Mouse (Mus musculus): ENCODE measurements around the gene Tmem235. TPM values are rescaled to one million over a fixed set of nuclear protein-coding genes. Genes with fewer than 3 reads are reported as not detected.

The Tmem235 gene
- polyA plus RNA-seq, 1 experiment from 2014 or later: not detected

DNA sequence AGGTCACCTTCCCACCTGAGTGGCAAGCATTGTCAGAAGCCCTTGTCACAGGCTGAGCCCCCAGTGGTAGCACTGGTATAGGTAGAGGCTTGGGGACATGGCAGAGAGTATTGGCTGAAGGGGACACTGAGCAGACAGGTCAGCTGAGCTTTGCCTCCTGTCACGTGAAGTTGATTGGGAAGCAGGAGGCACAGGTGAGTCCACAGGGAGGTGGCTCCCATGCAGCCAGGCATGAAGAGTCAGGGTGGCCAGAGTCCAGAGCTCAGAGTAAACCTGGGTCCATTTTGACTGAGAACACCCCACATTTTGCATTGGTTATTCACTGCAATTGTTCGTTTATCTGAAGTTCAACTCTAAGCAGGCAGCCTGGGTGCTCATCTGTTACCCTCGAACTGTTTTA, 7.7 kb upstream of the Tmem235 start:
- Histone ChIP-seq H3K4me1 (peaks cover 23% of the 10 kb centered on the region), H3K27ac (no peak overlapping the region), H3K9ac (no peak overlapping the region), H3K4me3 (no peak overlapping the region), H3K27me3 (no peaks in the 10 kb centered on the region), H3K9me3 (no peaks in the 10 kb centered on the region), H3K4me2 (replicated peaks) (no peak overlapping the region), H3K36me3 (peaks cover 64% of the 10 kb centered on the region)
- ATAC-seq (ENCODE audit: low FRiP score, low read depth): no peak
- 91% methylated on average over 3 of the region's 3 CpGs for WGBS

- WGBS: 89% methylated on average over 9 of the region's 9 CpGs
- peaks cover 64% of the 10 kb centered on the region for H3K36me3 ChIP-seq
- H3K27me3 ChIP-seq: peaks cover 11% of the 10 kb centered on the region
- ATAC-seq (ENCODE audit: low FRiP score, low read depth): no peak
- peaks cover 16% of the 10 kb centered on the region for H3K4me1 ChIP-seq
- H3K9me3 ChIP-seq: no peaks in the 10 kb centered on the region
- no peak overlapping the region for H3K9ac ChIP-seq
- no peak overlapping the region for H3K4me2 ChIP-seq (replicated peaks)
- no peak overlapping the region for H3K4me3 ChIP-seq
- no peak overlapping the region for H3K27ac ChIP-seq
Observed at GRCm38 (mm10) chr11:117854241-117854640, 6.3 kb upstream of the Tmem235 start.

DNA sequence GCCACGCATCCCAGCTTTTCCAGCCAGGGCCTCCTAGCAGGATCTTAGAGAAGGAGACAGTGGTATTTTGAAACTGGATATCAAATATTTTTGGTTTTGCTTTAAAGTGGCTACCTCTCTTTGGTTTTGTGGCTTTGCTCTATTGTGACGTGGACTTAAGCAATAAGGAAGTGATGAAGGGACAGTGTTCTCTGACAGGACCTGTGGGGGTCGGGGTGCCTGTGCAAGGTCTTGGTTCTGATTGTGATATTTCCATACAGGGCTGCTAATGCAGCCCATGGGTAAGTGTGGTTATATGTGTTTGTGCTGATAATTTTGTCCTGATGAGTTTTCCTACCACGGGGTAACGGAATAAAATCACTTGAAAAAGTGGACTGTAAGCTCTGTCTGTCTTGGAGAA, 5.2 kb upstream of the Tmem235 start:
- H3K9ac ChIP-seq: no peak overlapping the region
- WGBS: 95% methylated on average over 5 of the region's 5 CpGs
- H3K4me1 ChIP-seq: peaks cover 15% of the 10 kb centered on the region
- peaks cover 22% of the 10 kb centered on the region for H3K27me3 ChIP-seq
- no peak overlapping the region for H3K4me2 ChIP-seq (replicated peaks)
- peaks cover 64% of the 10 kb centered on the region for H3K36me3 ChIP-seq
- no peaks in the 10 kb centered on the region for H3K9me3 ChIP-seq
- no peak overlapping the region for H3K27ac ChIP-seq
- ATAC-seq (ENCODE audit: low FRiP score, low read depth): no peak
- no peak overlapping the region for H3K4me3 ChIP-seq

DNA sequence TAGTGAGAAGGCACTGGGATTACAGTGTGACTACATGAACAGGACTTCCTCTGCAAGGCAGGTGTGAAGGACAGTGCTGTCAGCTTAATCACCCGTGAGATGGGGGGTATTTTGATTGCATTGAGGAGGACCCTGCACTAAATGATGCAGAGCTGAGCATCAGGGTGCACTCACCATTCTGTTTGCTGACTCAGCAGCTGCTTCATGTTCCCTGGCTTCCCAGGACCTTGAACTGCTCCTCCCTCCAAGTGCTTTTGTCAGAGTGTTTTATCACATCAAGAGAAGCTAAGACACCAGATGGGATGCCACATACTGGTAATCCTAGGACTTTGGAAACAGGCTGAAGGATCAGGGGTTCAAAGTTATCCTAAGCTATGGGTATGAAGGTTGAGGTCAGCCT, 4.6 kb upstream of the Tmem235 start:
- Histone ChIP-seq H3K27me3 (peaks cover 28% of the 10 kb centered on the region), H3K4me3 (no peak overlapping the region), H3K9me3 (no peaks in the 10 kb centered on the region), H3K4me1 (peaks cover 13% of the 10 kb centered on the region), H3K27ac (no peak overlapping the region), H3K9ac (no peak overlapping the region), H3K36me3 (peaks cover 63% of the 10 kb centered on the region), H3K4me2 (replicated peaks) (no peak overlapping the region)
- 80% methylated on average over 1 of the region's 1 CpGs for WGBS
- ATAC-seq (ENCODE audit: low FRiP score, low read depth): no peak

GRCm38 (mm10) chr11:117857462-117857861, 3.1 kb upstream of the Tmem235 start:
- Histone ChIP-seq H3K9ac (no peak overlapping the region), H3K36me3 (peaks cover 51% of the 10 kb centered on the region), H3K4me3 (no peak overlapping the region), H3K4me2 (replicated peaks) (no peak overlapping the region), H3K27me3 (peaks cover 43% of the 10 kb centered on the region), H3K9me3 (no peaks in the 10 kb centered on the region), H3K4me1 (peaks cover 10% of the 10 kb centered on the region), H3K27ac (no peak overlapping the region)
- WGBS: 94% methylated on average over 10 of the region's 10 CpGs
- no peak for ATAC-seq (ENCODE audit: low FRiP score, low read depth)

GRCm38 (mm10) chr11:117858392-117858791, 2.2 kb upstream of the Tmem235 start:
- no peak overlapping the region for H3K9ac ChIP-seq
- H3K36me3 ChIP-seq: peaks cover 42% of the 10 kb centered on the region
- WGBS: 39% methylated on average over 3 of the region's 3 CpGs
- no peak overlapping the region for H3K27ac ChIP-seq
- H3K4me2 ChIP-seq (replicated peaks): no peak overlapping the region
- H3K9me3 ChIP-seq: no peaks in the 10 kb centered on the region
- H3K4me1 ChIP-seq: peaks cover 10% of the 10 kb centered on the region
- peaks cover 53% of the 10 kb centered on the region for H3K27me3 ChIP-seq
- no peak overlapping the region for H3K4me3 ChIP-seq
- ATAC-seq (ENCODE audit: low FRiP score, low read depth): no peak

DNA sequence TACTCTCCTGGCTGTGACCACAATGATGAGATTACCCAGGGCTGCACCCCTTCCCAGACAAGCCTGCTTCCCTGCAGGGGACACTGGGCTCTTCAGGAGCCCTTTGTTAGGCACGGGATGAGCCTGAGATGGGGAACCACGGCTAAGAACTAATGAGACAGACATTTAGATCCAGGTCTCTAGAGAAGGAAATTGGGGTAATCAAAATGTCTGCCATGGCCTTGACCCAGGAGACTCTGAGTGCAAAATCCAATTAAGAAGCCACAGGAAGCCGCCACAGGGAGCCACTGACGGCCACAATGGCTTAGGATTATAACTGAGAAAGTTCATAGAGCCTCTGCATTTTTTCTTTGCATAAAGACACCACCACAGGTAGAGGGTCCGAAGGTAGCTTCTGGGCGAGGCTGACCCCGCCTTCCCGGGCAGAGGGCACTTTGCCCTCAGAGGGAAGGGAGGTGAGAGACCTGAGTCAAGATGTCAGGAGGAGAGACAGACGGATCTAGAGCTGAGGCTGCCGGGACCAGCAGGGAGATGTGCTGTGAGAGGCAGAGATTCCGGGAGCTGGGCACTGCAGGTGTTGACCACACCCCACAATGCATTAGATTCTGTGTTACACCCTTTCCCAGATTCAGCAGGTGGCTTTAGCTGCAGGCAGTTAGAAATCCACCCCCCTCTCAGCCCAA, 2.8 kb downstream of the Tmem235 start:
- Histone ChIP-seq H3K27ac (no peak overlapping the region), H3K27me3 (peaks cover 62% of the 10 kb centered on the region), H3K9ac (no peak overlapping the region), H3K4me1 (peaks cover 13% of the 10 kb centered on the region), H3K4me2 (replicated peaks) (no peak overlapping the region), H3K4me3 (no peak overlapping the region), H3K9me3 (no peaks in the 10 kb centered on the region), H3K36me3 (no peaks in the 10 kb centered on the region)
- ATAC-seq (ENCODE audit: low FRiP score, low read depth): no peak
- 30% methylated on average over 11 of the region's 11 CpGs for WGBS

GRCm38 (mm10) chr11:117864805-117865204, 4.3 kb downstream of the Tmem235 start:
- H3K36me3 ChIP-seq: no peaks in the 10 kb centered on the region
- no peak overlapping the region for H3K4me2 ChIP-seq (replicated peaks)
- H3K9me3 ChIP-seq: no peaks in the 10 kb centered on the region
- no peak for ATAC-seq (ENCODE audit: low FRiP score, low read depth)
- H3K27ac ChIP-seq: no peak overlapping the region
- no peak overlapping the region for H3K4me3 ChIP-seq
- WGBS: 51% methylated on average over 2 of the region's 2 CpGs
- H3K4me1 ChIP-seq: peaks cover 11% of the 10 kb centered on the region
- H3K9ac ChIP-seq: no peak overlapping the region
- H3K27me3 ChIP-seq: peaks cover 47% of the 10 kb centered on the region

DNA sequence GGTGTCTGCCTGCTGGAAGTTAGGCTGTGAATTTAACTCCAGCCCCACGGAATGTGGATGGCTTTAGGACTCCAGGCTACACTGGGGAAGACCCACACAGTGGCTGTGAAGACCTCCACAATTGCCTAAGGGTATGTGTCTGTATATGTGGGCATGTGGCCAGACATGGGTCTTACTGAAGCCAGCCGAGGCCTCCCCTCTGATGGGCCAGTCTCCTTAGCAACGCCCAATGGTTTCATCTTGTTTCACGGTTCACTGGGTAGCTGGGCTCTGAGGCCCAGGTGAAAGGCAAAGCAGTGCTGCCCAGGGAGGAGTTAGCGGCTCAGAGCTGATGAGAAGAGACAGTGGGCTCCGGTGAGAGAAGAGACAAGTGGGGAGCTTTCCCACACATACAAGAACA, 5.4 kb downstream of the Tmem235 start:
- Histone ChIP-seq H3K9ac (0 out of 2 replicates have a peak overlapping the region, but pooled peaks have one; percentile 4), H3K27ac (no peak overlapping the region), H3K4me1 (peaks cover 9% of the 10 kb centered on the region; the same call in 1 of the 2 replicates), H3K9me3 (no peaks in the 10 kb centered on the region), H3K36me3 (no peaks in the 10 kb centered on the region), H3K27me3 (peaks cover 35% of the 10 kb centered on the region), H3K4me3 (no peak overlapping the region), H3K4me2 (replicated peaks) (no peak overlapping the region)
- no peak for ATAC-seq (ENCODE audit: low FRiP score, low read depth)
- 50% methylated on average over 6 of the region's 6 CpGs for WGBS

DNA sequence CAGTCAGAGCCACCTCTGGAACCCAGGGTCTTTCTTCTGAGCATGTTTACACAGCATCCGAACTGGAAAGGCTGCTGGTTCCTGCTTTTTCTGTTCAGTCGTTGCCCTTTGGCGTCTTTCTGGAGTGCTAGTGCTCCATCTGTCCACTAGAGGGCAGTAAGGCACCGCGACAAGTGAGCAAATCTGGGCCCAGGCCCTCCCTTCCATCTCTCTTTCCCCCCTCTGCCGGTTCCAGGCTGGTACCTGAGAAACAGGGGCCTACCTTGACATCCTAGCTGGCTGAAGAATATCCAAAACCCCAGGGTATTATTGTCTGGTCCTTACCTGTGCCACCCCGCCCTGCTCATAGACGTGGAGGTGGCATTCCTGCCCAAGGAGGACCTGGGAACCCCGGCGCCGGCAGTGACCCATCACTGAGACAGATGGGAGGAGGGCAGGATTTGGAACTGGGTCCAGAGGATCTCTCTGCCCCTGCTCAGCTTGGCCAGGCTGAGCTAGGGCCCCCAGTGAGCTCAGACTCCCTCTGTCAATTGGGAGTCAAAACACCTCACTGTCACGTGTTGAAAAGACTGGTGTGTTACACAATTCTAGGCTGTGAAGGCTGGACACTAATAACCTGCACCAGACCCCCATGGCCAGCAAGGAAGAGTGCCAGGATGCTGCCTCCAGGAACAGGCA, 10.3 kb downstream of the Tmem235 start:
- no peak for ATAC-seq (ENCODE audit: low FRiP score, low read depth)
- Histone ChIP-seq H3K9ac (no peak overlapping the region), H3K27ac (no peak overlapping the region), H3K4me3 (no peak overlapping the region), H3K4me2 (replicated peaks) (peak overlapping the region; percentile 32), H3K27me3 (no peaks in the 10 kb centered on the region), H3K4me1 (peaks cover 21% of the 10 kb centered on the region), H3K9me3 (no peaks in the 10 kb centered on the region), H3K36me3 (no peaks in the 10 kb centered on the region)
- 38% methylated on average over 12 of the region's 12 CpGs for WGBS

DNA sequence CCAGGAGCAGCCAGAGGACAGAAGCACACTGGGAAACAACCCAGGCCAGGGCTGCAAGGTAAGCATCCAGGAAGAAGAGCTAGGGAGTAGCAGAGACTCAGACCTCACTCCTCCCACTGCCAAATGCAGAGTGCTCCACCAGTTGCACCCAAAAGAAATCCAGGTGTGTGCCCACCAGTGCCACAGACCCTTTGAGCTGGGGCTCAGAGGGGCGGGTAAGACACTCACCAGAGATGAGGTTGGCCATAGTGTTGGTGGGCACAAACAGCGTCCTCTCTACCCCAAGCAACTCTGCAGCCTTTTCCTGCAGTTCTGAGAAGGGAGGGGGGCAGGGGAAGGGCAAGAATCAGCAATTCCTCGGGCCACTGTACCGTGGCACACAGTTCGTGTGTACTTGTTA, 10.8 kb downstream of the Tmem235 start:
- no peak overlapping the region for H3K4me2 ChIP-seq (replicated peaks)
- H3K36me3 ChIP-seq: no peaks in the 10 kb centered on the region
- WGBS: 64% methylated on average over 5 of the region's 5 CpGs
- H3K4me3 ChIP-seq: no peak overlapping the region
- no peak overlapping the region for H3K27ac ChIP-seq
- no peak for ATAC-seq (ENCODE audit: low FRiP score, low read depth)
- H3K9me3 ChIP-seq: no peaks in the 10 kb centered on the region
- peaks cover 18% of the 10 kb centered on the region for H3K4me1 ChIP-seq
- no peaks in the 10 kb centered on the region for H3K27me3 ChIP-seq
- no peak overlapping the region for H3K9ac ChIP-seq

DNA sequence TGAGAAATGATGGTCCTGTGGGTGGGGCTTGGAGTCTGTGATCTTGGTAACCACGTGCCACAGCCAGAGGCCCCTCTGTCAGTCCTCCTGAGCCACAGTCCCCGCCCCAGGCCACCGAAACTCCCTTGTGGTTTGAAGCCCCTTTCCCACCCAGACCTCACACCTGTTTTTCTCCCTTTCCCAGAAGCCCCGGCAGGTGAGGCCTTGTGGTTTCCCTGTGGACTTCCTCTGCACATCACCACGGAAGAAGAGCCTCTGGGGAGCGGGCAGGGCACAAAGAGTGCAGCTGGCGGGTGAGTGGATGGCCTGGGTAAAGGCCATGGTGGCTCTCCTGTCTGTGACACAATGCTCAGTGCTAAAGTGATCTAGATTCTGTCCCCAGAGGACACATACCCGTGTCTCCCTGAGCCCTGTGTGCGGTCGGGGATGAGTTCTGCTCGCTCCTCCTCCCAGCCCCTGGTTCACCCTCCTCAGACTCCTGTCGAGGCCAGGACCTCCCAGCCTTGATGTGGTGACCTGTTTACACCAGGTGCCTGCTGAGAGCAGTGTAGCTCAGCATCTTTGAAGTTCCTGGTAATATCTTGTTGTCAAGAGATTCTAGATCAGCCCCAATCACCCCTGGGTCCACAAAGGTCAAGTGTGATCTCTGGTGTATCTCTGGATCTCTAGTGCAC, 11.5 kb downstream of the Tmem235 start:
- Histone ChIP-seq H3K27ac (no peak overlapping the region), H3K4me1 (peaks cover 18% of the 10 kb centered on the region), H3K4me3 (no peak overlapping the region), H3K27me3 (no peaks in the 10 kb centered on the region), H3K9ac (no peak overlapping the region), H3K9me3 (no peaks in the 10 kb centered on the region), H3K36me3 (no peaks in the 10 kb centered on the region), H3K4me2 (replicated peaks) (peak overlapping the region; percentile 94)
- no peak for ATAC-seq (ENCODE audit: low FRiP score, low read depth)
- 60% methylated on average over 12 of the region's 12 CpGs for WGBS
